Comparison of ENCODE assay signal across 29 mouse cellular contexts in the genomic region with DNA sequence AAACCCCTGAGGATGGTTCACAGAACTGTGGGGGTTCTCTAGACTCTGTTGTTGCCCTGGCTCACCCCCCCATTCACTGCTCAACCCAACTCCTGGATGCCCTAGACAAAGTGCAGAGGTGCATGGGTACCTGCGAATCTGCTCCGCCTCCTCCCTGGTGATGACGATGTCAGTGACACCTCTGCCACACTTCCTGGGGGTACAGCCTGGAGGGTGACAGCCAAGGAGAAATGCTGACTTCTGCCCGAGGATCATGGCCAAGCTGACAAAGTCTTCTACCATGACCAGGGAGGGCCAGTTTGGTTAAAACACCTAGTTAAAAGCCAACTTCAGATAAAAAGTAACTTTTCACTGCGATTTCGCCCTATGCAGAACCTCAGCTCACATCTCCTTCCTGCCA. TPM values are rescaled to one million over a fixed set of nuclear protein-coding genes. Genes with fewer than 3 reads are reported as not detected.
DNase-seq lines count a peak whose midpoint lies in the region; ATAC-seq and TF ChIP-seq lines count a peak whose summit lies in the region.
"Had no signal": no experiment of that assay in that cellular context is flagged by ENCODE, and none has a peak within 500 bp of the region (broad histone marks: within the 10 kb centered on the region; RNA-seq: fewer than 3 reads in every experiment).

No protein-coding gene starts in this region.

- H3K4me1 ChIP-seq in kidney, adult 2 months (ENCODE audit: control insufficient read depth, insufficient read depth, low read length) = peaks cover 9% of the 10 kb centered on the region; the same call in 1 of the 2 replicates
- H3K4me1 ChIP-seq in kidney, embryonic 16.5 days (ENCODE audit: insufficient read depth, low read length) = peaks cover 7% of the 10 kb centered on the region; the same call in 1 of the 2 replicates
- no peaks in the 10 kb centered on the region for H3K4me1 ChIP-seq in kidney, embryonic 14.5 days (ENCODE audit: control insufficient read depth, insufficient read depth, low read length)
- peaks cover 27% of the 10 kb centered on the region for H3K4me1 ChIP-seq in megakaryocyte, embryonic 14.5 days

- no peaks in the 10 kb centered on the region for H3K36me3 ChIP-seq in kidney, adult 2 months (ENCODE audit: control insufficient read depth, insufficient read depth, low read length)
- H3K36me3 ChIP-seq in kidney, embryonic 16.5 days (ENCODE audit: insufficient read depth, low read length) = no peaks in the 10 kb centered on the region; the same call in 1 of the 2 replicates
- H3K36me3 ChIP-seq in kidney, embryonic 14.5 days (ENCODE audit: control insufficient read depth, insufficient read depth, low read length) = no peaks in the 10 kb centered on the region; the same call in 1 of the 2 replicates
- peaks cover 10% of the 10 kb centered on the region for H3K36me3 ChIP-seq in megakaryocyte, embryonic 14.5 days (replicated peaks; ENCODE audit: low read length)
- H3K36me3 ChIP-seq: embryonic facial prominence, embryonic 12.5 days; embryonic facial prominence, embryonic 15.5 days had no signal

- no peak overlapping the region for H3K4me2 ChIP-seq in kidney, embryonic 16.5 days (replicated peaks; ENCODE audit: low read depth, low read length)
- H3K4me2 ChIP-seq in kidney, embryonic 14.5 days (replicated peaks; ENCODE audit: low read depth, low read length) = no peak overlapping the region
- H3K4me2 ChIP-seq: embryonic facial prominence, embryonic 12.5 days; embryonic facial prominence, embryonic 15.5 days; heart, embryonic 11.5 days; hindbrain, embryonic 13.5 days had no signal

- TF ChIP-seq POLR2A in kidney, adult 2 months (IDR thresholded peaks at IDR 0.05; ENCODE audit: low read depth, low read length) = no peak

- no peak overlapping the region for H3K9ac ChIP-seq in kidney, embryonic 16.5 days (replicated peaks; ENCODE audit: low read length)
- H3K9ac ChIP-seq in kidney, embryonic 14.5 days (ENCODE audit: low read depth, low read length) = no peak overlapping the region
- H3K9ac ChIP-seq: embryonic facial prominence, embryonic 12.5 days; embryonic facial prominence, embryonic 15.5 days; forebrain, postnatal 0 days; hindbrain, embryonic 13.5 days had no signal

- no peaks in the 10 kb centered on the region for H3K27me3 ChIP-seq in kidney, adult 2 months (replicated peaks; ENCODE audit: control insufficient read depth, insufficient read depth, low read length)
- H3K27me3 ChIP-seq in kidney, embryonic 16.5 days (ENCODE audit: insufficient read depth, low read length) = no peaks in the 10 kb centered on the region
- H3K27me3 ChIP-seq in kidney, embryonic 14.5 days (ENCODE audit: control insufficient read depth, insufficient read depth, low read length) = no peaks in the 10 kb centered on the region
- H3K27me3 ChIP-seq in megakaryocyte, embryonic 14.5 days (replicated peaks) = peaks cover 5% of the 10 kb centered on the region
- H3K27me3 ChIP-seq: embryonic facial prominence, embryonic 12.5 days; embryonic facial prominence, embryonic 15.5 days; hindbrain, embryonic 13.5 days had no signal

- no peak overlapping the region for H3K4me3 ChIP-seq in kidney, adult 2 months (ENCODE audit: insufficient read depth, low read depth, low read length)
- no peak overlapping the region for H3K4me3 ChIP-seq in kidney, embryonic 16.5 days (ENCODE audit: low read length)
- no peak overlapping the region for H3K4me3 ChIP-seq in kidney, embryonic 14.5 days (ENCODE audit: low read length)
- peak overlapping the region; percentile 38 for H3K4me3 ChIP-seq in megakaryocyte, embryonic 14.5 days (replicated peaks)
- H3K4me3 ChIP-seq: embryonic facial prominence, embryonic 12.5 days; embryonic facial prominence, embryonic 15.5 days; gastrocnemius, adult 2 months; hindbrain, embryonic 13.5 days had no signal

- peak; percentile 83 for DNase-seq in kidney, adult 2 months
- peak; percentile 36 to 80 for DNase-seq in kidney, postnatal 25 days
- DNase-seq: adrenal gland, adult 2 months; adrenal gland, postnatal 14 days; cerebellum, adult 11 months; cerebellum, adult 2 months; cerebellum, adult 9-11 months; cerebellum, postnatal 25 days; forebrain, postnatal 0 days; gastrocnemius, adult 2 months; gastrocnemius, postnatal 14 days; heart, adult 11 months had no signal

- no peak for TF ChIP-seq CTCF in kidney, adult 2 months (conservative IDR thresholded peaks at IDR 0.05; ENCODE audit: insufficient read depth, insufficient read length, low read depth, low read length)

- H3K9me3 ChIP-seq in kidney, embryonic 16.5 days (ENCODE audit: low read length) = no peaks in the 10 kb centered on the region
- no peaks in the 10 kb centered on the region for H3K9me3 ChIP-seq in kidney, embryonic 14.5 days (ENCODE audit: control insufficient read depth, low read length)
- H3K9me3 ChIP-seq in megakaryocyte, embryonic 14.5 days = no peaks in the 10 kb centered on the region
- H3K9me3 ChIP-seq: embryonic facial prominence, embryonic 12.5 days; embryonic facial prominence, embryonic 15.5 days; hindbrain, embryonic 13.5 days had no signal

- WGBS in kidney, adult 2 months = 72% methylated on average over 6 of the region's 6 CpGs
- WGBS in kidney, embryonic 16.5 days = 89% methylated on average over 6 of the region's 6 CpGs
- 93% methylated on average over 6 of the region's 6 CpGs for WGBS in kidney, embryonic 14.5 days

- no peak for ATAC-seq in kidney, embryonic 16.5 days (ENCODE audit: low FRiP score, low TSS enrichment)
- ATAC-seq in kidney, embryonic 14.5 days (ENCODE audit: low FRiP score, low TSS enrichment) = no peak
- no peak for ATAC-seq in megakaryocyte, adult 5-6 weeks (ENCODE audit: poor library complexity, severe bottlenecking)
- ATAC-seq: CD4-positive, CD25-positive, alpha-beta regulatory T cell, adult 4 months; forebrain, embryonic 14.5 days; forebrain, postnatal 0 days had no signal

- H3K27ac ChIP-seq in kidney, adult 2 months (ENCODE audit: insufficient read depth, low read depth, low read length) = no peak overlapping the region
- H3K27ac ChIP-seq in kidney, embryonic 16.5 days (ENCODE audit: low read length) = no peak overlapping the region
- no peak overlapping the region for H3K27ac ChIP-seq in kidney, embryonic 14.5 days (ENCODE audit: low read depth, low read length)
- H3K27ac ChIP-seq: embryonic facial prominence, embryonic 12.5 days; embryonic facial prominence, embryonic 15.5 days; gastrocnemius, adult 2 months; hindbrain, embryonic 13.5 days had no signal

RNA-seq across cellular contexts. Expression of gene Hexdc, which starts 3.5 kb away (rescaled TPM):
- 18.3 and 23.6 TPM in 2 replicates for polyA plus RNA-seq in kidney, adult 2 months (2012; rRNA removed)
- 11.3 and 11.8 TPM in 2 replicates for polyA plus RNA-seq in kidney, embryonic 16.5 days (2015; fragmentation: Nextera tagmentation; extraction: Ambion mirVana)
- polyA plus RNA-seq in kidney, embryonic 14.5 days (2014; fragmentation: Nextera tagmentation; extraction: Ambion mirVana) = 10.1 and 10.3 TPM in 2 replicates
- polyA plus RNA-seq in megakaryocyte, embryonic 14.5 days (2012; ENCODE audit: insufficient read depth, low replicate concordance) = 3.7 and 4.2 TPM in 2 replicates
- total RNA-seq in megakaryocyte, adult 5-6 weeks (2015) = 1.5 and 3.1 TPM in 2 replicates
- total RNA-seq in megakaryocyte, adult 5-6 weeks (2017) = 3.6 and 3.9 TPM in 2 replicates

RNA-seq across cellular contexts. Expression of gene Ogfod3, which starts 3.7 kb away (rescaled TPM):
- polyA plus RNA-seq in kidney, adult 2 months (2012; rRNA removed) = 25.4 and 27.4 TPM in 2 replicates
- polyA plus RNA-seq in kidney, embryonic 16.5 days (2015; fragmentation: Nextera tagmentation; extraction: Ambion mirVana) = 30.8 and 39.7 TPM in 2 replicates
- 28.5 and 31.3 TPM in 2 replicates for polyA plus RNA-seq in kidney, embryonic 14.5 days (2014; fragmentation: Nextera tagmentation; extraction: Ambion mirVana)
- polyA plus RNA-seq in megakaryocyte, embryonic 14.5 days (2012; ENCODE audit: insufficient read depth, low replicate concordance) = 4.5 and 7.6 TPM in 2 replicates
- total RNA-seq in megakaryocyte, adult 5-6 weeks (2015) = 7.0 and 11.7 TPM in 2 replicates
- total RNA-seq in megakaryocyte, adult 5-6 weeks (2017) = 2.0 and 5.5 TPM in 2 replicates

RNA-seq across cellular contexts. Expression of gene Cybc1, which starts 28.3 kb away (rescaled TPM):
- polyA plus RNA-seq in kidney, adult 2 months (2012; rRNA removed) = 13.7 and 15.3 TPM in 2 replicates
- 40.4 and 41.0 TPM in 2 replicates for polyA plus RNA-seq in kidney, embryonic 16.5 days (2015; fragmentation: Nextera tagmentation; extraction: Ambion mirVana)
- 24.5 and 33.0 TPM in 2 replicates for polyA plus RNA-seq in kidney, embryonic 14.5 days (2014; fragmentation: Nextera tagmentation; extraction: Ambion mirVana)
- polyA plus RNA-seq in megakaryocyte, embryonic 14.5 days (2012; ENCODE audit: insufficient read depth, low replicate concordance) = 1.1 and 9.5 TPM in 2 replicates
- total RNA-seq in megakaryocyte, adult 5-6 weeks (2015) = 65.8 and 70.5 TPM in 2 replicates
- 59.2 and 71.8 TPM in 2 replicates for total RNA-seq in megakaryocyte, adult 5-6 weeks (2017)

RNA-seq across cellular contexts. Expression of gene Narf, which starts 36.3 kb away (rescaled TPM):
- 41.8 and 54.1 TPM in 2 replicates for polyA plus RNA-seq in kidney, adult 2 months (2012; rRNA removed)
- 70.9 and 76.0 TPM in 2 replicates for polyA plus RNA-seq in kidney, embryonic 16.5 days (2015; fragmentation: Nextera tagmentation; extraction: Ambion mirVana)
- 27.5 and 53.1 TPM in 2 replicates for polyA plus RNA-seq in kidney, embryonic 14.5 days (2014; fragmentation: Nextera tagmentation; extraction: Ambion mirVana)
- 10.2 and 13.3 TPM in 2 replicates for polyA plus RNA-seq in megakaryocyte, embryonic 14.5 days (2012; ENCODE audit: insufficient read depth, low replicate concordance)
- total RNA-seq in megakaryocyte, adult 5-6 weeks (2015) = 16.9 and 18.3 TPM in 2 replicates
- 32.1 and 35.8 TPM in 2 replicates for total RNA-seq in megakaryocyte, adult 5-6 weeks (2017)

RNA-seq across cellular contexts. Expression of gene Uts2r, which starts 40.7 kb away (rescaled TPM):
- not detected in 2 replicates for polyA plus RNA-seq in kidney, adult 2 months (2012; rRNA removed)
- polyA plus RNA-seq in kidney, embryonic 16.5 days (2015; fragmentation: Nextera tagmentation; extraction: Ambion mirVana) = 0.09 TPM in 1 of 2 replicates, not detected in the other
- not detected in 2 replicates for polyA plus RNA-seq in kidney, embryonic 14.5 days (2014; fragmentation: Nextera tagmentation; extraction: Ambion mirVana)
- not detected in 2 replicates for polyA plus RNA-seq in megakaryocyte, embryonic 14.5 days (2012; ENCODE audit: insufficient read depth, low replicate concordance)
- total RNA-seq in megakaryocyte, adult 5-6 weeks (2015) = not detected in 2 replicates
- total RNA-seq in megakaryocyte, adult 5-6 weeks (2017) = not detected in 2 replicates
- total RNA-seq: adrenal gland, adult 2 months; adrenal gland, postnatal 14 days; adrenal gland, postnatal 4 days; common myeloid progenitor, adult 5-6 weeks; hematopoietic stem cell, adult 5-6 weeks; MEL had no signal
- polyA plus RNA-seq: C2C12; CD4-positive, CD25-positive, alpha-beta regulatory T cell, adult 4 months; forebrain, embryonic 11.5 days; forebrain, embryonic 14.5 days; heart, embryonic 11.5 days; heart, postnatal 0 days had no signal
